Comparison of ENCODE assay signal across 8 mouse cellular contexts in genomic region chr7:28451531-28452360, GRCm38 (mm10). TPM values are rescaled to one million over a fixed set of nuclear protein-coding genes. Genes with fewer than 3 reads are reported as not detected.
A peak's percentile ranks its signal among the peaks of the same experiment; 100 is the strongest.
DNase-seq lines count a peak whose midpoint lies in the region; ATAC-seq and TF ChIP-seq lines count a peak whose summit lies in the region.

Lrfn1 (plus strand) TSS chr7:28451980.

- peak within 1 kb of the TSS; percentile 92 for H3K4me2 ChIP-seq in embryonic facial prominence, embryonic 15.5 days (replicated peaks)
- peak within 1 kb of the TSS; percentile 90 for H3K4me2 ChIP-seq in midbrain, embryonic 12.5 days (replicated peaks)

- H3K27ac ChIP-seq in gastrocnemius, adult 2 months = no peak within 1 kb of the TSS; the same call in 1 of the 2 replicates
- no peak within 1 kb of the TSS for H3K27ac ChIP-seq in testis, adult 2 months (ENCODE audit: control insufficient read depth, insufficient read depth, low read depth, low read length)
- H3K27ac ChIP-seq in embryonic facial prominence, embryonic 15.5 days (replicated peaks) = peak within 1 kb of the TSS; percentile 51; the same call in 1 of the 2 replicates
- peak within 1 kb of the TSS; percentile 63 for H3K27ac ChIP-seq in midbrain, embryonic 12.5 days (replicated peaks)

- TF ChIP-seq CTCF in gastrocnemius, adult 2 months (IDR thresholded peaks at IDR 0.05) = no peak
- no peak for TF ChIP-seq CTCF in testis, adult 2 months (IDR thresholded peaks at IDR 0.05; ENCODE audit: control insufficient read depth, insufficient read depth, insufficient replicate concordance, low read depth, low read length)

- H3K9ac ChIP-seq in embryonic facial prominence, embryonic 15.5 days = peak within 1 kb of the TSS; percentile 74
- H3K9ac ChIP-seq in midbrain, embryonic 12.5 days (replicated peaks) = peak within 1 kb of the TSS; percentile 94

- intact Hi-C loops in gastrocnemius, adult 2 months (cut with DNase I) = no loop called here
- intact Hi-C loops in gastrocnemius, postnatal 36 days (cut with DNase I) = loop anchor here (5.0 kb wide), 1 partner anchor 266 kb away; the partner anchor contains the start of gene Fbxo17

- WGBS in embryonic facial prominence, embryonic 15.5 days = under 1% methylated on average over 37 of the region's 97 CpGs
- 1% methylated on average over 40 of the region's 97 CpGs for WGBS in midbrain, embryonic 12.5 days

- peak; percentile 41 for ATAC-seq in embryonic facial prominence, embryonic 15.5 days (ENCODE audit: insufficient number of reproducible peaks, low FRiP score, low TSS enrichment, low read depth)
- ATAC-seq in midbrain, embryonic 12.5 days (ENCODE audit: low FRiP score, low read depth) = peak; percentile 82
- ATAC-seq in monocyte, adult 5-6 weeks (replicated peaks; ENCODE audit: insufficient number of reproducible peaks, low FRiP score, low TSS enrichment, poor library complexity, severe bottlenecking) = no peak

- H3K4me1 ChIP-seq in testis, adult 2 months (ENCODE audit: control insufficient read depth, insufficient read depth, low read length) = peaks cover 10% of the 10 kb centered on the region
- peaks cover 10% of the 10 kb centered on the region for H3K4me1 ChIP-seq in embryonic facial prominence, embryonic 15.5 days
- peaks cover 25% of the 10 kb centered on the region for H3K4me1 ChIP-seq in midbrain, embryonic 12.5 days

- H3K36me3 ChIP-seq in testis, adult 2 months (ENCODE audit: control insufficient read depth, insufficient read depth, low read length) = no peaks in the 10 kb centered on the region
- peaks cover 18% of the 10 kb centered on the region; the same call in 1 of the 2 replicates for H3K36me3 ChIP-seq in embryonic facial prominence, embryonic 15.5 days
- H3K36me3 ChIP-seq in midbrain, embryonic 12.5 days = peaks cover 15% of the 10 kb centered on the region; the same call in 1 of the 2 replicates

- DNase-seq in gastrocnemius, adult 2 months = peak; percentile 25
- no peak for DNase-seq in gastrocnemius, postnatal 36 days
- DNase-seq in testis, postnatal 14 days (ENCODE audit: low spot score) = no peak
- DNase-seq in layer of hippocampus, postnatal 10 days (ENCODE audit: low spot score in 2 of 2) = peak; percentile 23 to 49

- TF ChIP-seq POLR2A in testis, adult 2 months (IDR thresholded peaks at IDR 0.05; ENCODE audit: control insufficient read depth, low read depth, low read length) = no peak

- peak within 1 kb of the TSS; percentile 76 for H3K4me3 ChIP-seq in gastrocnemius, adult 2 months
- H3K4me3 ChIP-seq in testis, adult 2 months (ENCODE audit: control insufficient read depth, low read depth, low read length) = peak within 1 kb of the TSS; percentile 70
- peak within 1 kb of the TSS; percentile 82 for H3K4me3 ChIP-seq in embryonic facial prominence, embryonic 15.5 days (replicated peaks)
- peak within 1 kb of the TSS; percentile 88 for H3K4me3 ChIP-seq in midbrain, embryonic 12.5 days

- no peaks in the 10 kb centered on the region for H3K27me3 ChIP-seq in testis, adult 2 months (ENCODE audit: control insufficient read depth, insufficient read depth, low read length)
- no peaks in the 10 kb centered on the region for H3K27me3 ChIP-seq in embryonic facial prominence, embryonic 15.5 days
- H3K27me3 ChIP-seq in midbrain, embryonic 12.5 days = no peaks in the 10 kb centered on the region

- no peaks in the 10 kb centered on the region for H3K9me3 ChIP-seq in embryonic facial prominence, embryonic 15.5 days (replicated peaks)
- H3K9me3 ChIP-seq in midbrain, embryonic 12.5 days = no peaks in the 10 kb centered on the region

RNA-seq across cellular contexts. Expression of gene Lrfn1, which starts in this region (rescaled TPM):
- total RNA-seq in gastrocnemius, adult 2 months (2021) = under 1 TPM; 0.14 to 0.18 TPM
- total RNA-seq in gastrocnemius, postnatal 36 days (2021) = under 1 TPM; 0.20 to 0.30 TPM
- 1.1 TPM in 2 replicates for polyA plus RNA-seq in testis, adult 2 months (2012; rRNA removed)
- polyA plus RNA-seq in embryonic facial prominence, embryonic 15.5 days (2015; fragmentation: Nextera tagmentation; extraction: Ambion mirVana) = 4.8 and 5.3 TPM in 2 replicates
- 10 to 100 TPM; 91.8 to 96.1 TPM for total RNA-seq in layer of hippocampus, postnatal 10 days (2021)
- 9.2 and 13.9 TPM in 2 replicates for polyA plus RNA-seq in midbrain, embryonic 12.5 days (2016; fragmentation: Nextera tagmentation; extraction: Ambion mirVana)
- 0.78 to 1.3 TPM in 2 of 3 replicates, not detected in the other for total RNA-seq in monocyte, adult 5-6 weeks (2017)

Comparison
In these comparisons a context has a peak if more than half of its experiments do, and no peak if none do; other contexts are left out.
1. RNA of gene Lrfn1 (total RNA-seq): 91.8 to 96.1 TPM in layer of hippocampus, postnatal 10 days; 0.78 to 1.3 TPM in monocyte, adult 5-6 weeks, 0.20 to 0.30 TPM in gastrocnemius, postnatal 36 days and 0.14 to 0.18 TPM in gastrocnemius, adult 2 months; every median in the first group is over 10 times any median in the second.
2. Peak in DNase-seq and H3K4me3 ChIP-seq in gastrocnemius, adult 2 months; RNA of the gene not detected or under 1 TPM.
3. DNase-seq: peak in layer of hippocampus, postnatal 10 days (2 of 2); none in gastrocnemius, postnatal 36 days (0 of 2) and testis, postnatal 14 days (single experiment).
4. H3K27ac ChIP-seq: peak in embryonic facial prominence, embryonic 15.5 days (single experiment) and midbrain, embryonic 12.5 days (single experiment); none in gastrocnemius, adult 2 months (single experiment) and testis, adult 2 months (single experiment).
5. Peak in every context shown above with its lines, with median percentiles within 50 percentile points of each other: H3K4me3 ChIP-seq.